ENCODE assay signal across 7 mouse cellular contexts in the genomic region with DNA sequence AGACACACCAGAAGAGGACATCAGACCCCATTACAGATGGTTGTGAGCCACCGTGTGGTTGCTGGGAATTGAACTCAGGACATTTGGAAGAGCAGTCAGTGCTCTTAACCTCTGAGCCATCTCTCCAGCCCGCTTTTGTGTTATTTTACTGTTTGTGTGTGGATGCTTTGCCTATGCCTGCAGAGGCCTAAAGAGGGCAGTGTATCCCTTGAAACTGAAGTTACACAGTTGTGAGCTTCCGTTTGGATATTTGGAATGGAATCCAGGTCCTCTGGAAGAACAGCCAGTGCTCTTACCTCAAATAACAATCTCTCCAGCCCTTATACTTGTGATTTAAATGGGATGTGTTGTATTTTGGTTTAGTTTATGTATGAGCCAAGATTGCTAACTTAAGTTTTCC.
A peak's percentile ranks its signal among the peaks of the same experiment; 100 is the strongest.
DNase-seq lines count a peak whose midpoint lies in the region; ATAC-seq and TF ChIP-seq lines count a peak whose summit lies in the region.
"Not testable (repeated sequence)": the region's sequence is repeated elsewhere in the genome, so short reads cannot be mapped to it uniquely, and the experiment has no call there.

No protein-coding gene starts in this region.

- TF ChIP-seq EP300 in lung, postnatal 0 days (IDR thresholded peaks at IDR 0.05): not testable (repeated sequence)

- not testable (repeated sequence) for ATAC-seq in hindbrain, embryonic 11.5 days (ENCODE audit: low FRiP score); lung, postnatal 0 days

- in situ Hi-C loops in ES-E14 (cut with MboI; ENCODE audit: low sequenced_read_pairs in 2 of 2, unreplicated experiment in 2 of 2): loop anchor here in 1 of 2 experiments (10.0 kb wide), 1 partner anchor 129 kb away; no protein-coding TSS in a partner anchor

- not testable (repeated sequence) for H3K4me3 ChIP-seq in ES-E14 (ENCODE audit: insufficient read depth in 1 of 2, low read depth in 1 of 2, low read length in 2 of 2, poor library complexity in 1 of 2, severe bottlenecking in 1 of 2); cortical plate, adult 2 months (ENCODE audit: insufficient read depth, low read length); hindbrain, embryonic 11.5 days (ENCODE audit: low read depth, low read length); lung, postnatal 0 days (ENCODE audit: low read depth, low read length)

- DNase-seq in ES-E14 (ENCODE audit: low read depth, low spot score): peak; percentile 41
- peak; percentile 35 for DNase-seq in gastrocnemius, adult 18-20 months (ENCODE audit: low spot score)
- peak; percentile 33 for DNase-seq in hindbrain, embryonic 11.5 days (ENCODE audit: low spot score)
- DNase-seq in kidney, postnatal 4 days: peak; percentile 24 to 35
- DNase-seq in lung, postnatal 0 days (ENCODE audit: low spot score): not testable (repeated sequence)
- peak; percentile 46 for DNase-seq in retina, embryonic 14.5 days (ENCODE audit: low spot score)

- WGBS in hindbrain, embryonic 11.5 days: 50% methylated on average over 3 of the region's 3 CpGs
- WGBS in lung, postnatal 0 days: 53% methylated on average over 3 of the region's 3 CpGs

- H3K36me3 ChIP-seq in ES-E14 (ENCODE audit: control insufficient read depth, insufficient read depth, low read length, poor library complexity, severe bottlenecking); hindbrain, embryonic 11.5 days (ENCODE audit: control insufficient read depth, insufficient read depth, low read length): not testable (repeated sequence)
- H3K36me3 ChIP-seq in lung, postnatal 0 days (ENCODE audit: insufficient read depth, low read length): peaks cover 64% of the 10 kb centered on the region

- not testable (repeated sequence) for H3K9me3 ChIP-seq in ES-E14 (ENCODE audit: control insufficient read depth, insufficient read depth, low read depth, low read length); hindbrain, embryonic 11.5 days (ENCODE audit: control insufficient read depth, low read length); lung, postnatal 0 days (ENCODE audit: low read length)

- not testable (repeated sequence) for H3K4me1 ChIP-seq in ES-E14 (ENCODE audit: control insufficient read depth in 2 of 2, insufficient read depth in 2 of 2, low read length in 2 of 2, poor library complexity in 1 of 2); cortical plate, adult 2 months (ENCODE audit: control insufficient read depth, insufficient read depth, low read length); hindbrain, embryonic 11.5 days (replicated peaks; ENCODE audit: control insufficient read depth, insufficient read depth, low read length); lung, postnatal 0 days (ENCODE audit: insufficient read depth, low read depth, low read length)

- H3K9ac ChIP-seq in ES-E14 (ENCODE audit: insufficient read depth, low read depth, low read length, poor library complexity, severe bottlenecking); hindbrain, embryonic 11.5 days (ENCODE audit: low read depth, low read length); lung, postnatal 0 days (replicated peaks; ENCODE audit: low read depth): not testable (repeated sequence)

- H3K27ac ChIP-seq in ES-E14 (ENCODE audit: insufficient read depth, low read depth, low read length, poor library complexity, severe bottlenecking); cortical plate, adult 2 months (ENCODE audit: insufficient read depth, low read length); hindbrain, embryonic 11.5 days (ENCODE audit: low read depth, low read length); lung, postnatal 0 days (ENCODE audit: low read length): not testable (repeated sequence)

- H3K4me2 ChIP-seq in hindbrain, embryonic 11.5 days (replicated peaks; ENCODE audit: low read depth, low read length); lung, postnatal 0 days (replicated peaks; ENCODE audit: low read depth, low read length): not testable (repeated sequence)

- not testable (repeated sequence) for H3K27me3 ChIP-seq in hindbrain, embryonic 11.5 days (ENCODE audit: control insufficient read depth, insufficient read depth, low read length); lung, postnatal 0 days (replicated peaks; ENCODE audit: insufficient read depth, low read length)

- TF ChIP-seq POLR2A in cortical plate, adult 2 months (IDR thresholded peaks at IDR 0.05; ENCODE audit: extremely low read depth, insufficient read depth, low read length): not testable (repeated sequence)

- TF ChIP-seq CTCF in cortical plate, adult 2 months (IDR thresholded peaks at IDR 0.05; ENCODE audit: extremely low read depth, insufficient read depth, low read length): peak; percentile 49; the same call in 1 of the 2 replicates
- peak; percentile 66 for TF ChIP-seq CTCF in lung, postnatal 0 days (IDR thresholded peaks at IDR 0.05)

TF ChIP-seq in ES-E14, 5 proteins besides CTCF, POLR2A, EP300 and RAD21:
- TF ChIP-seq ZC3H11A (IDR thresholded peaks at IDR 0.05; ENCODE audit: borderline replicate concordance, low read depth, low read length): peak; percentile 41; the same call in 1 of the 2 replicates
